Mouse (Mus musculus) lung, embryonic 16.5 days (tissue): ENCODE results near the gene Sprr3. TPM values are rescaled to one million over a fixed set of nuclear protein-coding genes. Genes with fewer than 3 reads are reported as not detected.

ENCODE experiments used
- polyA plus RNA-seq: library from polyadenylated mRNA; unstranded; fragments of >200 nt; fragmentation: Nextera tagmentation; extraction: Ambion mirVana; gene quantifications from 2 replicates; pipeline ENCODE4 v1.2.1, GENCODE M21; 2015

The Sprr3 gene
- polyA plus RNA-seq, 1 experiment from 2014 or later: not detected

Other genes starting within 250 kb of the Sprr3 start
- gene Sprr2a1, start 242.9 kb downstream of the Sprr3 start, polyA plus RNA-seq: 0.29 TPM in 1 of 2 replicates, not detected in the other
- 3.2 and 14.3 TPM in 2 replicates for gene Sprr2a2, start 242.8 kb downstream of the Sprr3 start, polyA plus RNA-seq
- 0.34 and 0.84 TPM in 2 replicates for gene Sprr2a3, start 173.3 kb downstream of the Sprr3 start, polyA plus RNA-seq
- not detected in 2 replicates for gene Sprr2b, start 142.1 kb downstream of the Sprr3 start, polyA plus RNA-seq
- gene Sprr2d, start 119.6 kb downstream of the Sprr3 start, polyA plus RNA-seq: not detected in 2 replicates
- not detected in 2 replicates for gene Sprr2e, start 106.6 kb downstream of the Sprr3 start, polyA plus RNA-seq
- not detected in 2 replicates for gene Sprr2f, start 93.5 kb downstream of the Sprr3 start, polyA plus RNA-seq
- gene Sprr2h, start 73.0 kb downstream of the Sprr3 start, polyA plus RNA-seq: not detected in 2 replicates
- gene Sprr2i, start 50.7 kb downstream of the Sprr3 start, polyA plus RNA-seq: not detected in 2 replicates
- not detected in 2 replicates for gene Sprr2j-ps, start 40.6 kb downstream of the Sprr3 start, polyA plus RNA-seq
- 7.8 and 10.3 TPM in 2 replicates for gene Gm9774, start 29.3 kb downstream of the Sprr3 start, polyA plus RNA-seq
- not detected in 2 replicates for gene Sprr2k, start 26.1 kb downstream of the Sprr3 start, polyA plus RNA-seq
- 0.79 TPM in 1 of 2 replicates, not detected in the other for gene Sprr1b, start 19.9 kb downstream of the Sprr3 start, polyA plus RNA-seq
- gene Sprr1a, start 27.2 kb upstream of the Sprr3 start, polyA plus RNA-seq: 0.97 and 2.8 TPM in 2 replicates
- not detected in 2 replicates for gene Sprr4, start 41.8 kb upstream of the Sprr3 start, polyA plus RNA-seq
- not detected in 2 replicates for gene 2310046K23Rik, start 75.8 kb upstream of the Sprr3 start, polyA plus RNA-seq
- gene Ivl, start 115.0 kb upstream of the Sprr3 start, polyA plus RNA-seq: 0.64 TPM in 1 of 2 replicates, not detected in the other
- not detected in 2 replicates for gene Smcp, start 130.3 kb upstream of the Sprr3 start, polyA plus RNA-seq
- gene 2210017I01Rik, start 148.8 kb upstream of the Sprr3 start, polyA plus RNA-seq: not detected in 2 replicates
- not detected in 2 replicates for gene Lce6a, start 162.9 kb upstream of the Sprr3 start, polyA plus RNA-seq
- 0.31 TPM in 1 of 2 replicates, not detected in the other for gene Lce1a1, start 189.6 kb upstream of the Sprr3 start, polyA plus RNA-seq
- not detected in 2 replicates for gene Lce1b, start 198.2 kb upstream of the Sprr3 start, polyA plus RNA-seq
- gene Lce1a2, start 211.6 kb upstream of the Sprr3 start, polyA plus RNA-seq: not detected in 2 replicates
- gene Lce1c, start 220.5 kb upstream of the Sprr3 start, polyA plus RNA-seq: not detected in 2 replicates
- not detected in 2 replicates for gene Lce1d, start 228.5 kb upstream of the Sprr3 start, polyA plus RNA-seq